Mouse (Mus musculus) testis, adult 2 months (tissue): ENCODE data around the gene Sctr. TPM values are rescaled to one million over a fixed set of nuclear protein-coding genes. Genes with fewer than 3 reads are reported as not detected.

Experiments used
- H3K27ac ChIP-seq: fragments of 200-500 bp; 2 replicates; pipeline ENCODE4 v1.5.1; 2012; ENCODE audit warnings: low read depth, low read length; ENCODE audit not compliant: control insufficient read depth, insufficient read depth
- H3K27me3 ChIP-seq: fragments of 200-500 bp; 2 replicates; pipeline ENCODE4 v1.6.1; 2012; ENCODE audit warnings: mild to moderate bottlenecking, low read length, moderate library complexity; ENCODE audit not compliant: control insufficient read depth, insufficient read depth
- H3K36me3 ChIP-seq: fragments of 200-500 bp; 2 replicates; pipeline ENCODE4 v1.6.1; 2012; ENCODE audit warnings: mild to moderate bottlenecking, low read length; ENCODE audit not compliant: control insufficient read depth, insufficient read depth
- H3K4me1 ChIP-seq: fragments of 200-500 bp; 2 replicates; pipeline ENCODE4 v1.6.1; 2012; ENCODE audit warnings: low read length; ENCODE audit not compliant: control insufficient read depth, insufficient read depth
- H3K4me3 ChIP-seq: fragments of 200-500 bp; 2 replicates; pipeline ENCODE4 v1.5.1; 2012; ENCODE audit warnings: low read depth, mild to moderate bottlenecking, low read length, moderate library complexity, mixed read lengths; ENCODE audit not compliant: control insufficient read depth
- CTCF ChIP-seq: fragments of 200-500 bp; IDR thresholded peaks from 2 replicates; pipeline ENCODE4 v1.5.1; 2012; ENCODE audit warnings: low read depth, mild to moderate bottlenecking, inconsistent platforms, low read length, moderate library complexity; ENCODE audit not compliant: control insufficient read depth, insufficient read depth, insufficient replicate concordance
- POLR2A ChIP-seq: fragments of 200-500 bp; IDR thresholded peaks from 2 replicates; pipeline ENCODE4 v1.6.1; 2012; ENCODE audit warnings: low read depth, mild to moderate bottlenecking, inconsistent platforms, low read length, moderate library complexity; ENCODE audit not compliant: control insufficient read depth
- polyA plus RNA-seq: library from polyadenylated mRNA; depleted of rRNA; stranded (reverse); fragments of >200 nt; gene quantifications from 2 replicates; pipeline ENCODE4 v1.2.3, GENCODE M21; 2012

Sctr gene
- polyA plus RNA-seq, 1 experiment, result 0.36 TPM

DNA sequence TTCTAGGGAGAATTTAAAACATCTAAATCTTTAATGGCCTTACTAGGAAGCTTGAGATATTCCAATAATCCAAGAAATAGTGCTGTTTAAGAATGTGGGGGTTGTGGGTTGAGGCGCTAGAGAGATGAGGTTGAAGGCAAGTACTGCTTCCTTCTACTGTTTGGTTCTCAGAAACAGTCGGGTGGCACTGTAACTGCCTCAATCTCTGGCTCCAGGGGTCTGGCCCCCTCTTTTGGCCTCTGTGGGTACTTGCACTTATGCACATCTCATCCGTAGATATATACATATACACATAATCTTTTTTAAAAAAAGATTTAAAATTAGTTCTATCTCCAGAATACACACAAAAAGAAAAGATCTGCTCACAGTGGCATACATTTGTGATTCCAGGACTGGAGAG lies 12.2 kb downstream of the Sctr start:
- TF ChIP-seq POLR2A (no peak), CTCF (no peak)
- H3K4me3 ChIP-seq, result no peak overlapping the region
- no peak overlapping the region for H3K27ac ChIP-seq
- H3K27me3 ChIP-seq, result no peaks in the 10 kb centered on the region
- no peaks in the 10 kb centered on the region; the same call in 1 of the 2 replicates for H3K4me1 ChIP-seq
- H3K36me3 ChIP-seq, result no peaks in the 10 kb centered on the region

DNA sequence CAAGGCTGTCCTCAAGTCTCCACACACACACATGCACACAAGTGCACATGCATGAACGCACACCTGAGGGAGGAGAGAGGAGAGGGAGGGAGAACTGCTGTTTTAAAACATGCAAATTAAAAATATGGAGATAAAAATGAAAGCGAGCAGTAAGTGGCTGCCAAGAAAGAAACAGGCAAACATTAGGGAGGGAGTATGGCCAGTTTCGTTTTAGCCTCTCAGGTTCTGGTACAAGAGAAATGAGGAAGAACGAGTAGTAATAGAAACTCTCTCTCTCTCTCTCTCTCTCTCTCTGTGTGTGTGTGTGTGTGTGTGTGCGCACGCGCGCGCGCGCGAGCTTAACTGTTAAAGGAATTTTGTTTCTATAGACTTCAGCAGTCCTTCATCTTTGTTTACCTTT lies 12.7 kb downstream of the Sctr start:
- Histone ChIP-seq H3K36me3 (no peaks in the 10 kb centered on the region), H3K27me3 (no peaks in the 10 kb centered on the region), H3K27ac (no peak overlapping the region; the same call in 1 of the 2 replicates), H3K4me3 (no peak overlapping the region), H3K4me1 (no peaks in the 10 kb centered on the region; the same call in 1 of the 2 replicates)
- TF ChIP-seq CTCF (no peak), POLR2A (no peak)

DNA sequence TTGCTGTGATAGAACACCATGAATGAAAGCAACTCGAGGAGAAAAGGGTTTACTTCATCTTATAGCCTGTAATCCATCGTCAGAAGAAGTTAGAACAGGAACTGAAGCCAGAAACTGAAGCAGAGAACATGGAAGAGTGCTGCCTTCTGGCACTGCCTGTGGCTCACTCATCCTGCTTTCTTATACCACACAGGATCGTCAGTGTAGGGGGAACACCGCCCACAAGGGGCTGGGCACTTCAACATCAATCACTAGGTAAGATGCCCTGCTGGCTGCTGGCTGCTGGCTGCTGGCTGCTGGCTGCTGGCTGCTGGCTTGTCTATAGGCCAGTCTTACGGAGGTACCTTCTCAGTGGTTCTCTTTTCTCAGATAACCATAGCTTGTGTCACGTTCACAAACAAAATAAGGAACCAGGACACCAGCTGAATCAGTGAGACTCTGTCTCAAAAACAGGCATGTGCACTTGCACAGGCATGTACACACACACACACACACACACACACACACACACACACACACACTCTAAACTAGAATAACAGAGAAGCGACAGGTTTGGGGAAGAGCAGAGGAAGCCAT lies 13.7 kb downstream of the Sctr start:
- no peaks in the 10 kb centered on the region for H3K27me3 ChIP-seq
- no peak overlapping the region for H3K4me3 ChIP-seq
- TF ChIP-seq POLR2A (no peak), CTCF (no peak)
- no peaks in the 10 kb centered on the region; the same call in 1 of the 2 replicates for H3K4me1 ChIP-seq
- H3K36me3 ChIP-seq, result no peaks in the 10 kb centered on the region
- H3K27ac ChIP-seq, result no peak overlapping the region

DNA sequence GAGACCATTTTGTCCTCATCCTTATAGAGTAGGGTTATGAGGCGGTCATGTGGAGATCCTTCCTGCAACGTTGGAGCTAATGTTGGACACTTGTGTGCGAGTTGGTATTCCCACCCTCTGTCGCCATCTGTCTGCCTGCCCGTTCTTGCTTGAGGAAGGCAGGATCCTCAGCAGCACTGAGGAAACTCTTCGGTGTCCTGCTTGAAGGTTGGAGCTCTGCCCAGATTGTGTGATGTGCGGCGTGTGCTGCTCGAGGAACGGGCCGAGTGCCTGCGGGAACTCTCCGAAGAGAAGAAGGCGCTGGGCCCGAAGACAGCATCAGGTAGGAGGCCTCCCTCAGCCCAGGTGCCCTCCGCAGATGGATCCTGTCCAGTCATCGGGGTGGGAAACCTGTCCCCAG lies 15.3 kb downstream of the Sctr start:
- H3K4me1 ChIP-seq, result no peaks in the 10 kb centered on the region; the same call in 1 of the 2 replicates
- no peak overlapping the region for H3K27ac ChIP-seq
- no peaks in the 10 kb centered on the region for H3K36me3 ChIP-seq
- no peak for TF ChIP-seq POLR2A
- no peak for TF ChIP-seq CTCF
- H3K4me3 ChIP-seq, result no peak overlapping the region
- no peaks in the 10 kb centered on the region for H3K27me3 ChIP-seq

DNA sequence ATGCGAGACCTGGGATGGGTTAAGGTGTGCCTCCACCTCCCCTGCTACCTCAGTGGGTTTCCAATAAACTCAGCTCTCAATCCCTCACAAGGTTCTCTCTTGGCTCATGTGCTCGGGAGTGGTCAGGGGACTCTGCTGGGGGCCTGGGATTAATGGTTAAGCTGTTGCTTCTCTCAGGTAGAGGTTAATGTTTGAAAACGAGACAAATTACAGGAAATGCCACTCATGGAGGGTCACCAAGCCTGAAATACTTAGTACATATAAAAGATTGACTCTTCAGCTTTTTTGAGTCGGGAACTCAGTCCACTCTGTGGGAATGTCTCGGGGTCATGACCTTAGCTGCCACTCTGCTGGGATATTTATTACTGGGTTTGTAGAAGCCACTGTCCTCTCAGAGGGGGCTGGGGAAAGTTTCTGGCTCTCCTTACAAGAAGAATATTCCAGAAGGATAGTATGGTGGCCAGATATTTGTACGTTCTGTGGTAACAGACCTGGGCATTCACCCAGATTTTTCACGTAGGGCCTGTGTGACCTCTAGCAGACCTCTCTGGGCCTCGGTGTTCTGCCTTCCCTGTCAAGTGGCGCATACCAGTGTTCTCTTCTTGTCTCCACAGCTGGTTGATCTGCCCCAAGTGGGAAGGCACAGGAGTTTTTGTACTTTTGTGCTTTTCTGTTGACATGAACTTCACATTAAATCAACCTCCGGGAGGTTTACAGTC lies 17.8 kb downstream of the Sctr start:
- TF ChIP-seq POLR2A (no peak), CTCF (no peak)
- Histone ChIP-seq H3K4me3 (no peak overlapping the region), H3K36me3 (no peaks in the 10 kb centered on the region), H3K27me3 (no peaks in the 10 kb centered on the region), H3K4me1 (no peaks in the 10 kb centered on the region; the same call in 1 of the 2 replicates), H3K27ac (no peak overlapping the region)

DNA sequence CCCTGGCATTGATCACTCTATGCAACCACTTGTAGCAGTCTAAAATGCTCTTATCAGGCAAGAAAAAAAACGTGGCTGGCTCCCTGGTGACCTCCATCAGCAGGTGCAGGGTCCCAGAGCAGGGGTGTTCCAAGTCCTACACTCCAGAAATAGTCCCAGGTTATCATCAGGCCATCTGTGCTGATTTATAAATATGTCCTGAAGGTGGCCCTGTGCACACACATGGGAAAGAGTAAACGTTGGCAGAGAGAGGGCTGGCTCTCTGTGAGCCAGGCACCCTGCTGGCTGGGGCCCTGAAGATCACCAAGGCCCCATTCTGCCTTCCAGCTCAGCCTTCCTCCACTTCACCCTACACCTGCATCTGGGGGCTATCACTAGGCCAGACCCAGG lies 18.4 kb downstream of the Sctr start:
- Histone ChIP-seq H3K27me3 (no peaks in the 10 kb centered on the region), H3K36me3 (no peaks in the 10 kb centered on the region), H3K27ac (no peak overlapping the region), H3K4me3 (no peak overlapping the region), H3K4me1 (no peaks in the 10 kb centered on the region; the same call in none of the 2 replicates)
- TF ChIP-seq POLR2A (no peak), CTCF (no peak)

DNA sequence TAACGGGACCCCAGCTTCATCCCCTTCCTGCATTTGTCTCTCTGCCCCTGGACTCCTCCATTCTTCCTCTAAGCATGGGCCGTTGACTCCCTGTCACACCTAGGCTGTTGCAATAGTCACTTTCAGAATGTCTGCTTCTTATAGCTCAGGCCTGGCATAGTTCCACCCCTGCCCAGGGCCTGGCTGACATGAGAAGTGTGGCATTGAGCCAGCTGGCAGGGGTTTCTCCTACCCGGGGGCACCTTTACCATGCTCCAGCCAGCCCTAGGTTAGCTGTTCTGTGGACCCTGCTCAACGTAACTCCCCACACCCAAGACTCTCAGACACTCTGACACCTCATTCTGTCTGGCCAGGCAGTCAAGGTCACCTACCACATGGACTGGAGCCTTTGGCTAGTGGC lies 21.0 kb downstream of the Sctr start:
- H3K27me3 ChIP-seq, result no peaks in the 10 kb centered on the region
- H3K4me1 ChIP-seq, result peaks cover 3% of the 10 kb centered on the region
- TF ChIP-seq CTCF (no peak), POLR2A (no peak)
- H3K36me3 ChIP-seq, result no peaks in the 10 kb centered on the region
- H3K27ac ChIP-seq, result no peak overlapping the region
- H3K4me3 ChIP-seq, result peak overlapping the region; percentile 2

DNA sequence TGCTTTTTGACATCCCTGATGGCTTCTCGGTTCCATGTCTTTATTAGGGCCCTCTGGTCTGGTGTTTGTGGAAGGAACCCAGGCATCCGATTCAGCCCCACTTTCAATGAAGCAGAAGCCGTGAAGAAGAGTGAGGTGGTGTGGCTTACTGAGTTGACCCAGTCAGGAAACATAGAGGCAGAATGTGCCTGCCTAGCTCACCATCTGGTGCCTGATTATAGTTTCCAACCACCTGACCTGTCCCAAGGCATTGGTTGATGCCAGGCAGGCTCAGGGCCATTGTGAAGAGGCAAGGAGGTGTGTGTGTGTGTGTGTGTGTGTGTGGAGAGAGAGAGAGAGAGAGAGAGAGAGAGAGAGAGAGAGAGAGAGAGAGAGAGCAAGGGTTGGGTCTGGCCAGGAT lies 23.8 kb downstream of the Sctr start:
- peaks cover 3% of the 10 kb centered on the region for H3K4me1 ChIP-seq
- H3K36me3 ChIP-seq, result no peaks in the 10 kb centered on the region
- H3K27ac ChIP-seq, result no peak overlapping the region
- no peaks in the 10 kb centered on the region for H3K27me3 ChIP-seq
- no peak overlapping the region for H3K4me3 ChIP-seq
- TF ChIP-seq CTCF (no peak), POLR2A (no peak)
